Mouse (Mus musculus) hindbrain, embryonic 14.5 days (tissue): ENCODE measurements around the gene Mfsd4b4. TPM values are rescaled to one million over a fixed set of nuclear protein-coding genes. Genes with fewer than 3 reads are reported as not detected.

ENCODE experiments used
- ATAC-seq: fragments of 200-750 bp; cut with Nextera tagmentation; 2 replicates; pipeline ENCODE4 v1.8.0; 2017; ENCODE audit warnings: moderate number of reproducible peaks, mild to moderate bottlenecking, moderate TSS enrichment, moderate library complexity; ENCODE audit not compliant: low FRiP score
- DNase-seq: peaks from one replicate; pipeline ENCODE4 v3.0.0-alpha.2; 2015; ENCODE audit warnings: low spot score
- H3K27ac ChIP-seq: fragments of 300-500 bp; sonication (generic); 2 replicates; pipeline ENCODE4 v1.5.1; 2014; ENCODE audit warnings: mild to moderate bottlenecking, moderate library complexity
- H3K27me3 ChIP-seq: fragments of 300-500 bp; sonication (generic); 2 replicates; pipeline ENCODE4 v1.6.1; 2014; ENCODE audit warnings: mild to moderate bottlenecking, low read length, mixed read lengths; ENCODE audit not compliant: control insufficient read depth, insufficient read depth
- H3K36me3 ChIP-seq: fragments of 300-500 bp; sonication (generic); replicated peaks from 2 replicates; pipeline ENCODE4 v1.6.1; 2014; ENCODE audit not compliant: control insufficient read depth, insufficient read depth
- H3K4me1 ChIP-seq: fragments of 300-500 bp; sonication (generic); replicated peaks from 2 replicates; pipeline ENCODE4 v1.6.1; 2014; ENCODE audit warnings: antibody characterized with exemption, low read length, mixed read lengths; ENCODE audit not compliant: control insufficient read depth, insufficient read depth
- H3K4me2 ChIP-seq: fragments of 300-500 bp; sonication (generic); replicated peaks from 2 replicates; pipeline ENCODE4 v1.6.1; 2014; ENCODE audit warnings: mild to moderate bottlenecking, moderate library complexity
- H3K4me3 ChIP-seq: fragments of 300-500 bp; sonication (generic); replicated peaks from 2 replicates; pipeline ENCODE4 v1.5.1; 2014; ENCODE audit warnings: mild to moderate bottlenecking, low read length
- H3K9ac ChIP-seq: fragments of 300-500 bp; sonication (generic); 2 replicates; pipeline ENCODE4 v1.6.1; 2014
- H3K9me3 ChIP-seq: fragments of 300-500 bp; sonication (generic); 2 replicates; pipeline ENCODE4 v1.6.1; 2016; ENCODE audit warnings: low read length; ENCODE audit not compliant: control insufficient read depth
- WGBS: fragments of 180-500 bp; shearing (Covaris S2); extraction: QIAGEN DNeasy Blood & Tissue Kit; methylation state at CpG from one replicate; pipeline ENCODE4 v1.1.7; 2014; 5-methylcytosine and 5-hydroxymethylcytosine counted together
- polyA plus RNA-seq: library from polyadenylated mRNA; unstranded; fragments of >200 nt; fragmentation: Nextera tagmentation; extraction: Ambion mirVana; gene quantifications from 2 replicates; pipeline ENCODE4 v1.2.1, GENCODE M21; 2014

The Mfsd4b4 gene
- polyA plus RNA-seq, 1 experiment from 2014 or later, result 3.7 TPM

DNA sequence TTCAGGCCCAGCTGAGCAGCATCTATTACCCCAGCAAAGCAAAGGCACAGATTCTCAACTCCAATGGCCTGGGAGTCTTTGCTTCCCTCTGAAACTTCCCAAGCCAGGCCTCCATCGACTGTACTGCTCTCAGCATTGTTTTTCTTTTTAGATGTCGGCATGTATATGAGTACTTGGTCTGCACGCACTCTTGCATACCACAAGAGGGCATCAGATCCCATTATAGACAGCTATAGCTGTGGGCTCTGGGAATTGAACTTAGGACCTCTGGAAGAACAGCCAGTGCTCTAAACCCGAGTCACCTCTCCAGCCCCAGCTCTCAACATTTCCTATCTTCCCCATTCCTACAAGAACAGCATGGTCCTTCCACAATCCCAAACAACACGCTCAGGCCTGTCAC is 2.5 kb downstream of the Mfsd4b4 start:
- 86% methylated on average over 5 of the region's 5 CpGs for WGBS
- Histone ChIP-seq H3K36me3 (peaks cover 2% of the 10 kb centered on the region), H3K27ac (no peak overlapping the region), H3K9me3 (no peaks in the 10 kb centered on the region), H3K4me1 (peaks cover 12% of the 10 kb centered on the region), H3K4me3 (no peak overlapping the region), H3K27me3 (no peaks in the 10 kb centered on the region), H3K9ac (no peak overlapping the region), H3K4me2 (no peak overlapping the region)
- ATAC-seq (no peak), DNase-seq (no peak)

DNA sequence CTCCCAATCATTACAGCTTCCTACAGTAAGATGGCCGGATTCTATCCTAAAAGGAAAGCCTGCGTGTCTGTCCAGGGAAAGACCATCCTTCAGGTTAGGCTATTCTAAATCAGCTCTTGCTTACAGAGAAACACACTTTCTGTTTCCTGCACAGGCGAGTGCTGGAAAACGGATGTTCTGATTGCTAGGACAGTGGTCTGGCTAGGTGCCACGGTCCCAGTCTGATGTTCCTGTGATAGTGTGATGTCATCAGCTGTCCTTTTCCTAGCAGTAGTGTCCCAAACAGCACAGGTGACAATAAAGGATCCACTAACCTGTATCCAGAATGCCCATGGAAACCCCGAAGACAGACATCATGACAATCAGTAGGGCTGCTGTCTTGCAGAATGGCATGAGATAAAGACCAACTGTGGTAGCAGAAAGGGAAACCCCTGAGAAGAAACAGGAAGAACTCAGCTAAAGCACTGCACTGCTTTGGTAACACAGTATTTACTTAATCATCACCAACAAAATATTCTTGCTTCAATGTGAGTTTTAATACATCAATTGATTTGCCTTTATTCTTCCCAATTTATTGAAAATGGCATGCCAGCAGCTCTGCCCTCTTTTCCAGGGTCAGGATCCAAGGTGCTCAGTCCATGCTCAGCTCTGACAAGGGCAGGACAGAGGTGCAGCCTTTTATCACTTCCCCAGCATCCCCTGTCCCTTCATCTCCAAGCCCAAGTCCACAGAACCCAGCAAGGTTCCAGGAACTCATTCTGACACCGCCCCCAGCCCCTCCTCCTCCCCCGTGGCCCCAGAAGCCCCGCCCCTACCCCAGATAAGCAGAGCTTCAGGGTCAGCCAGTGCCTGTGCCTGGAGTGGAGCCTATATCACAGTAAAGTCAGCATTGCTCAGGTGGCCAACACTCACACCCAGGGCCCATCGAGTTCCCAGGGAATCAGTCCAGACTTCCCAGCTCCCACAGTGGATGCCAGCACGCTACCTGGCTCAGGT is 5.0 kb downstream of the Mfsd4b4 start:
- 80% methylated on average over 11 of the region's 11 CpGs for WGBS
- Histone ChIP-seq H3K9ac (no peak overlapping the region), H3K27me3 (no peaks in the 10 kb centered on the region), H3K36me3 (peaks cover 15% of the 10 kb centered on the region), H3K4me3 (no peak overlapping the region), H3K4me1 (peaks cover 7% of the 10 kb centered on the region), H3K4me2 (no peak overlapping the region), H3K27ac (no peak overlapping the region), H3K9me3 (no peaks in the 10 kb centered on the region)
- DNase-seq (no peak), ATAC-seq (no peak)

DNA sequence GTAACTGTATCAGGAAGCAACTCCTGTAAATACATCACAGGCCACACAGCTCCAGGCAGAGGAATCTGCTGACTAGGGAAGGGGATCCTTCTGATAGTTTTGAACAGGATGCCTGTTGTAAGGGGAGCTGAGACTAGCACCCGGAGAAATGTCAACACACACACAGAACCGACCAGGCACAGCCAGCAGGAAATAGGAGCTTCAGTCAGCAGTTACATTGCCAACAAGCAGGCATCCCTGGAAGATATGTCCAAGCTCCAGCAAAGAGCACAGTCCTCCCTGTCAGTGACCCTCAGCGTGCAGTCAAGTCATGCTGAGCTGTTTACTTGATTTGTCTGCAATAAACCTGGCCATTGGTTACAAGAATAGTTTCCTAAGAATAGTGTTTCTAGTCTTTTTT is 10.4 kb downstream of the Mfsd4b4 start:
- Histone ChIP-seq H3K36me3 (peaks cover 15% of the 10 kb centered on the region), H3K27me3 (no peaks in the 10 kb centered on the region), H3K9ac (no peak overlapping the region), H3K9me3 (no peaks in the 10 kb centered on the region), H3K27ac (no peak overlapping the region), H3K4me1 (no peaks in the 10 kb centered on the region), H3K4me2 (no peak overlapping the region), H3K4me3 (no peak overlapping the region)
- DNase-seq, result no peak
- ATAC-seq, result no peak
- 70% methylated on average over 3 of the region's 3 CpGs for WGBS

DNA sequence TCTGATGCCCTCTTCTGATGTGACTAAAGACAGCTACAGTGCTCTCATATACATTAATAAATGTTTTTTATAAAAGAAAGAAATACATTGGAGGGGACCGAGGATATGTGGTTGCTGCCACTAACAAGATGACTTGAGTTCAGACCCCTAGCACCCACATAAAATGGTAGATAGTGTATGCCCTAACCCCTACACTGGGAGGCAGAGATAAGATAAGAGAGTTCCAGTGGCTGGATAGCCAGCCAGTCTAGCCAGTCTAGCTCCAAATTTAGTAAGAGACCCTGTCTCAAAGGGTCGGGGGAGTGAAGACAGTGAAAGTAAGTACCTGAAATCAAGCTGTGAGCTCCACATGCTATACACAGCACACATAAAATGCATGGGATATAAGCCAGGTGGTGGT is 33.5 kb downstream of the Mfsd4b4 start:
- no peak for ATAC-seq
- no peak overlapping the region for H3K27ac ChIP-seq
- no peaks in the 10 kb centered on the region for H3K4me1 ChIP-seq
- DNase-seq, result no peak
- peaks cover 74% of the 10 kb centered on the region for H3K36me3 ChIP-seq
- no peak overlapping the region for H3K4me3 ChIP-seq
- H3K9me3 ChIP-seq, result no peaks in the 10 kb centered on the region
- H3K27me3 ChIP-seq, result no peaks in the 10 kb centered on the region
- WGBS, result 91% methylated on average over 2 of the region's 2 CpGs
- no peak overlapping the region for H3K4me2 ChIP-seq
- no peak overlapping the region for H3K9ac ChIP-seq

DNA sequence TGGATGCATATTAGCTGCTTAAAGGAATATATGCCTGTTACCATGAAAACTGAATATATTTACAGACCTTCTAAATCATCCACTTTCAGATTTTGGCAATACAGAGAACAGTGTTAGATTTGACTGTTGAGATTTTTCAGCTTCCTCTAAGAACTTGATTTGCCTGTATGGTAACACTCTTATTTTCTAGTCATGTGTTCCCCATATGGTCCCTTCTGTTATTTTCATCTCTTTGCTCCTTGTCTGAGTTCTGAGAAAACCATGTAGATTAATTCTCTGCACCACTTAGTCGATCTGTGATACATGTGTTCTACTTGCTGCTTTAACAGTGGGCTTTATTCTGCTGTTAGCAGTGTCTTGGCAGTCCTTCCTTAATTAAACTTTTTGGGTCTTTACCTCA is 56.4 kb downstream of the Mfsd4b4 start:
- H3K4me3 ChIP-seq, result no peak overlapping the region
- no peak overlapping the region for H3K27ac ChIP-seq
- H3K4me2 ChIP-seq, result no peak overlapping the region
- H3K9me3 ChIP-seq, result no peaks in the 10 kb centered on the region
- no peak overlapping the region for H3K9ac ChIP-seq
- no peaks in the 10 kb centered on the region for H3K4me1 ChIP-seq
- ATAC-seq (no peak), DNase-seq (no peak)
- H3K36me3 ChIP-seq, result peaks cover 80% of the 10 kb centered on the region
- 89% methylated on average over 1 of the region's 1 CpGs for WGBS
- no peaks in the 10 kb centered on the region for H3K27me3 ChIP-seq

Other genes starting within 250 kb of the Mfsd4b4 start
- gene Rev3l, start 167.1 kb downstream of the Mfsd4b4 start, polyA plus RNA-seq, result 60.9 and 62.1 TPM in 2 replicates
- not detected in 2 replicates for gene Mfsd4b2, start 27.7 kb upstream of the Mfsd4b4 start, polyA plus RNA-seq
- 0.12 and 0.31 TPM in 2 replicates for gene Mfsd4b3, start 60.9 kb upstream of the Mfsd4b4 start, polyA plus RNA-seq
- 0.08 TPM in 1 of 2 replicates, not detected in the other for gene Mfsd4b5, start 87.4 kb upstream of the Mfsd4b4 start, polyA plus RNA-seq
- 0.65 and 1.1 TPM in 2 replicates for gene Mfsd4b1, start 126.0 kb upstream of the Mfsd4b4 start, polyA plus RNA-seq
- gene Slc16a10, start 243.0 kb upstream of the Mfsd4b4 start, polyA plus RNA-seq, result 9.7 and 16.9 TPM in 2 replicates